Mouse (Mus musculus) neural tube, embryonic 15.5 days (tissue): ENCODE results near the gene Tra2a. TPM values are rescaled to one million over a fixed set of nuclear protein-coding genes. Genes with fewer than 3 reads are reported as not detected.

Source experiments
- ATAC-seq: fragments of 200-750 bp; cut with Nextera tagmentation; 2 replicates; pipeline ENCODE4 v1.8.0; 2017; ENCODE audit warnings: mild to moderate bottlenecking, moderate TSS enrichment, moderate library complexity; ENCODE audit not compliant: low FRiP score
- H3K27ac ChIP-seq: fragments of 300-500 bp; sonication (generic); replicated peaks from 2 replicates; pipeline ENCODE4 v1.5.1; 2015; ENCODE audit warnings: mild to moderate bottlenecking, inconsistent platforms
- H3K27me3 ChIP-seq: fragments of 300-500 bp; sonication (generic); replicated peaks from 2 replicates; pipeline ENCODE4 v1.6.1; 2015; ENCODE audit warnings: inconsistent platforms
- H3K36me3 ChIP-seq: fragments of 300-500 bp; sonication (generic); 2 replicates; pipeline ENCODE4 v1.6.1; 2015; ENCODE audit warnings: inconsistent platforms
- H3K4me1 ChIP-seq: fragments of 300-500 bp; sonication (generic); 2 replicates; pipeline ENCODE4 v1.6.1; 2015; ENCODE audit warnings: inconsistent platforms
- H3K4me2 ChIP-seq: fragments of 300-500 bp; sonication (generic); 2 replicates; pipeline ENCODE4 v1.6.1; 2015; ENCODE audit warnings: inconsistent platforms, mild to moderate bottlenecking, moderate library complexity
- H3K4me3 ChIP-seq: fragments of 300-500 bp; sonication (generic); replicated peaks from 2 replicates; pipeline ENCODE4 v1.5.1; 2015; ENCODE audit warnings: mild to moderate bottlenecking, inconsistent platforms
- H3K9ac ChIP-seq: fragments of 300-500 bp; sonication (generic); replicated peaks from 2 replicates; pipeline ENCODE4 v1.6.1; 2015; ENCODE audit warnings: mild to moderate bottlenecking, inconsistent platforms
- H3K9me3 ChIP-seq: fragments of 300-500 bp; sonication (generic); replicated peaks from 2 replicates; pipeline ENCODE4 v1.6.1; 2016; ENCODE audit warnings: inconsistent platforms
- WGBS: fragments of 180-500 bp; shearing (Covaris S2); methylation state at CpG from one replicate; pipeline ENCODE4 v1.1.7; 2015; ENCODE audit warnings: mixed read lengths; 5-methylcytosine and 5-hydroxymethylcytosine counted together
- polyA plus RNA-seq: library from polyadenylated mRNA; unstranded; fragments of >200 nt; fragmentation: Nextera tagmentation; extraction: Ambion mirVana; gene quantifications from 2 replicates; pipeline ENCODE4 v1.2.1, GENCODE M21; 2015

The Tra2a gene
- polyA plus RNA-seq, 1 experiment from 2014 or later = 109 TPM

DNA sequence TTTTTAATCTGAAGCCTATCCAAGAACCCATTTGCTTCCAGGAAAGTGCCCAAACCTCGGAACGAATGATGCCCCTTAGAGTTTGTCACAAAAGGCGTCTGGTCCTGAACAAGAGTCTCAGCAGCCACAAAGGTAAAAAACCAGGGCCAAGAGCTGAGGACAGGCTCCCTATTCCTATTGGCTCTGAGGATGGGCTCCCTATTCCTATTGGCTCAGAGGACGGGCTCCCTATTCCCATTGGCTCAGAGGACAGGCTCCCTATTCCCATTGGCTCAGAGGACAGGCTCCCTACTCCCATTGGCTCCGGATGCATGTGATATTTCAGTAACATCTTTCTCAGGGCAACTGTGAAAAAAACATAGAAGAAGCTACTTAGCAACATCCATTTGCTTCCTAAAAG lies 54.9 kb downstream of the Tra2a start:
- Histone ChIP-seq H3K9me3 (no peaks in the 10 kb centered on the region), H3K4me3 (no peak overlapping the region), H3K4me1 (peaks cover 49% of the 10 kb centered on the region), H3K9ac (no peak overlapping the region), H3K36me3 (peaks cover 4% of the 10 kb centered on the region; the same call in 1 of the 2 replicates), H3K4me2 (no peak overlapping the region; the same call in 1 of the 2 replicates), H3K27me3 (no peaks in the 10 kb centered on the region), H3K27ac (no peak overlapping the region)
- 81% methylated on average over 5 of the region's 5 CpGs for WGBS
- ATAC-seq = peak; percentile 43; the same call in 1 of the 2 replicates

DNA sequence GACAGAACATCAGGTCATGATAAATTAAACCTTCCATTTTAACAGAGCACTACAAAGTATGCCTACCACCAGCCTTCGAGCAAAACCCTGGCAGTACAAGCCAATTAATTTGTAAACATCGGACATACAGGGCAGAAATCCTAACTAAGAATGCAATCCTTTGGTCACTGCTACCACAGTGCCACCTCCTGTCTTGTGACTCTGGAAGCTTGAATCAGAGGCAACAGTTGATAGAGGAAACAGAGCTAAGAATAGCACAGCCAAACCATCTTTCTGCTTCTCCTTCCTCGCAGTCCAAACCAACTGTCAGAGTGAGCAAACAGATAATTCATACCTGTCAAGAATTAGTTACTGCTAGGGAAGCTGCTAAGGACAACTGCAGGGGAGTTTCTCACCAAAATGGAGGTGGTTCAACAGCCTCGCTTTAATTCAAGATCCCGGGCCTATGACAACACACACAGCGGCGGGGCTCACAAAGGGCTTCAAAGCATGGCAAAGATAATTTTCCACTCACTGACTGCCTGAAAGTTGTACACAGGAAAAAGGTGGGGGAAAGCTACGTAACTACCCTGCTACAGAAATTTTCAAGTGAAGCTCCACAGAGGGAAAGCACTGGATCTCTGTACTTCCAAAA lies 55.4 kb downstream of the Tra2a start:
- Histone ChIP-seq H3K36me3 (peaks cover 5% of the 10 kb centered on the region; the same call in 1 of the 2 replicates), H3K4me2 (peak overlapping the region; percentile 4; the same call in 1 of the 2 replicates), H3K27me3 (no peaks in the 10 kb centered on the region), H3K9ac (no peak overlapping the region), H3K4me1 (peaks cover 46% of the 10 kb centered on the region), H3K4me3 (no peak overlapping the region), H3K27ac (no peak overlapping the region), H3K9me3 (no peaks in the 10 kb centered on the region)
- no peak for ATAC-seq
- WGBS = 70% methylated on average over 8 of the region's 8 CpGs

DNA sequence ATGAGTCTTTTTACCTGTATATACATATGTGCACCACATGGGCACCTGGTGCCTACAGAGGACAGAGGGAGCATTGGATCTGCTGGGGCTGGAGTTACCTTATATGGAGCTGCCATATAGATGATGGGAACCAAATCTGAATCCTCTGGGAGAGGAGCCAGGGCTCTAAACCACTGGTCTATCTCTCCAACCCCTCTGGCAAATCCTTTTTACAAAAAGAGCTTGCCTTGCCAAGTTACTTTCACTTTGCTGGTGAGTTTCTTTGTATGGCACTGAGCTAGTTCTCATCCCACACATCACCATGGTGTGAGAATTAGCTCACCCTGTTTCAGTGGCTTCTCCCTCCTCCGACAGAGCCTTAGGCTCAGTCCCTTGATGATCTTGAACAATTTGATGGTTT lies 57.4 kb downstream of the Tra2a start:
- no peak for ATAC-seq
- no peaks in the 10 kb centered on the region for H3K9me3 ChIP-seq
- H3K27ac ChIP-seq = no peak overlapping the region
- H3K4me3 ChIP-seq = no peak overlapping the region
- no peaks in the 10 kb centered on the region for H3K27me3 ChIP-seq
- no peak overlapping the region for H3K4me2 ChIP-seq
- H3K36me3 ChIP-seq = peaks cover 5% of the 10 kb centered on the region; the same call in 1 of the 2 replicates
- no peak overlapping the region for H3K9ac ChIP-seq
- WGBS = 78% methylated on average over 1 of the region's 1 CpGs
- peaks cover 29% of the 10 kb centered on the region for H3K4me1 ChIP-seq

DNA sequence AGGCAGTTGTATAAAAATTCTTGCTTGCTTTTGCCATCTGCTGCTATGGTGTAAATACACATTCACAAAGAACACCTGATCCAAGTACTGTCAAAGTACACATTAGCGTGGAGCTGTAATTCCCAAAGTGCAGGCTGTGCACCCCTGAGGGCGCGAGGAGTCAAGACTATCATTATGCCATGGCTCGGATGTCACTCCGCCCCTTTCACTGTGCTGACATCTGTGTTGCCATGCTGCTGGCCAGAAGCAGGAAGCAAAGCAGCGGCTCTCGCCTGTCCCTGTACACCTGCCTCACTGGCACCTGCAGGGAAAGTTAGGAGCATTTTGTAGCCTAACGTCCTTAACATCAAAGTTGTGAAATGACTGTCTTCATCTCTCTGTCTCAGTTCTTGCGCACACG lies 68.6 kb downstream of the Tra2a start:
- Histone ChIP-seq H3K9me3 (no peaks in the 10 kb centered on the region), H3K27ac (no peak overlapping the region), H3K4me2 (no peak overlapping the region), H3K4me3 (no peak overlapping the region), H3K4me1 (peaks cover 7% of the 10 kb centered on the region; the same call in 1 of the 2 replicates), H3K9ac (no peak overlapping the region), H3K27me3 (no peaks in the 10 kb centered on the region), H3K36me3 (0 out of 2 replicates have a peak, but pooled peaks cover 4% of the 10 kb centered on the region)
- no peak for ATAC-seq
- 64% methylated on average over 10 of the region's 10 CpGs for WGBS

DNA sequence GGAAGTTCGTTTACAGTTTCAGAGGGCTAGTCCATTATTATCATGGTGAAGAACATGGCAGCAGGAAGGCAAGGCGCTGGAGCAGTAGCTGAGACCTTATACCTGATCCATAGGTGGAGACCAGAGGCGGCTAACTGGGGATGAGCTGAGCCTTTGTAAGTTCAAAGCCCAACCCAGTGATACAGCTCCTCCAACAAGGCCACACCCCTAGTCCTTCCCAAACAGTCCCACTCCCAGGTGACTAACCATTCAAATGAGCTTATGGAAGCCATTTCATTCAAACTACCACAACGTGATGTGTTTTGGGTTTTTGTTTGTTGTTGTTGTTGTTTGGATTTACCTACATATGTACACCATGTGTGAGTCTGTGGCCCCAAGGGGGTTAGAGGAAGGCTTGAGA lies 69.3 kb downstream of the Tra2a start:
- ATAC-seq = no peak
- Histone ChIP-seq H3K4me3 (no peak overlapping the region), H3K27me3 (no peaks in the 10 kb centered on the region)

More for the DNA sequence above, 69.3 kb downstream of the Tra2a start:
- WGBS = 95% methylated on average over 4 of the region's 4 CpGs
- H3K9ac ChIP-seq = no peak overlapping the region
- no peak overlapping the region for H3K4me2 ChIP-seq
- H3K4me1 ChIP-seq = peaks cover 7% of the 10 kb centered on the region; the same call in 1 of the 2 replicates
- H3K27ac ChIP-seq = no peak overlapping the region
- 0 out of 2 replicates have a peak, but pooled peaks cover 4% of the 10 kb centered on the region for H3K36me3 ChIP-seq
- no peaks in the 10 kb centered on the region for H3K9me3 ChIP-seq

Other genes with a start within 250 kb of the Tra2a start
- 0.19 and 0.22 TPM in 2 replicates for gene Gpnmb, start 227.5 kb downstream of the Tra2a start, polyA plus RNA-seq
- 66.1 and 66.4 TPM in 2 replicates for gene Malsu1, start 190.2 kb downstream of the Tra2a start, polyA plus RNA-seq
- gene Igf2bp3, start 49.1 kb downstream of the Tra2a start, polyA plus RNA-seq = 18.8 and 29.9 TPM in 2 replicates
- 8.0 and 8.9 TPM in 2 replicates for gene Ccdc126, start 55.2 kb upstream of the Tra2a start, polyA plus RNA-seq
- gene Fam221a, start 103.7 kb upstream of the Tra2a start, polyA plus RNA-seq = 5.4 and 6.3 TPM in 2 replicates
- 0.05 and 0.18 TPM in 2 replicates for gene Stk31, start 131.6 kb upstream of the Tra2a start, polyA plus RNA-seq